Mouse (Mus musculus) retina, embryonic 14.5 days (tissue): ENCODE measurements around the gene Pipox.
A peak's percentile ranks its signal among the peaks of the same experiment; 100 is the strongest.

Experiments
- DNase-seq: peaks from one replicate; pipeline ENCODE4 v3.0.0-alpha.2; 2015; ENCODE audit warnings: low spot score

The Pipox gene

GRCm38 (mm10) chr11:77893787-77894718, at the start of gene Pipox:
Gene Pipox, minus strand, starts transcription at chr11:77894096.
- DNase-seq, result peak; percentile 91

- DNase-seq, result no peak
Observed at GRCm38 (mm10) chr11:77942230-77942629, 48.3 kb upstream of the Pipox start.

DNA sequence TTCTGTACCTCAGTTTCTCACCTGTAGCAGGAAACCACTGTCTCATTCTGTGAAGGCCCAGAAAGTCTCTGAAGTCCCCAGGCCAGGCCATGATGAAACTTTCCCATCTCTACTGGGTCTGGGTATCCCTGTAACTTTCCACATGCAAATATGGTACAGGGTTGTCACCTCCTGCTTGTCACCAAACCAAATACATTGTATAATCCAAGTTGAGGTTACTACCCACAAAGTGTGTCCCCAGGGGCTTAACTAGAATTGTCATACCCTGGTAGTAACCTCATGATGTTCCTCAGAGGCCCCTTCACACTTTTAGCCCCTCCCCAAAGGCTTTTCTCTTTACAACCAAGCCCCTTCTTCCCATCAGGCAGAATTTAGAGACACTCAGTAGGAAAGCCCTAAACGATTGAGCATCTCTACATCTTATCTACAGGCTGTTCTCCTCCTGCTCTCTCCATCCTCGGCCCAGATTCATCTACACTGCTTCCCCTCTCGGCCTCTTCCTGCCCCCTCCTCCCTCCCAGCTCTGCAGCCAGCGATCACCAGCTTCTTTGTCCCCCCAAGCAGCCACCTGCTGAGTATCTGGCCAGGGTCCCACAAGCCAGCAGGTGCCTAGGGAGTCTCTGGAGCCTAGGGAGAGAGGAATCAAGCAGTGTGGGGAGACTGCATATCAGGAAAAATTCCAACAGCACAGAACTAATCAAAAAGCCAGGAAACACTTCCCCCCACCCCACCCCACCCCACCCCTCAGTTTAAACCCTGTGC, 43.9 kb upstream of the Pipox start:
- no peak for DNase-seq

DNA sequence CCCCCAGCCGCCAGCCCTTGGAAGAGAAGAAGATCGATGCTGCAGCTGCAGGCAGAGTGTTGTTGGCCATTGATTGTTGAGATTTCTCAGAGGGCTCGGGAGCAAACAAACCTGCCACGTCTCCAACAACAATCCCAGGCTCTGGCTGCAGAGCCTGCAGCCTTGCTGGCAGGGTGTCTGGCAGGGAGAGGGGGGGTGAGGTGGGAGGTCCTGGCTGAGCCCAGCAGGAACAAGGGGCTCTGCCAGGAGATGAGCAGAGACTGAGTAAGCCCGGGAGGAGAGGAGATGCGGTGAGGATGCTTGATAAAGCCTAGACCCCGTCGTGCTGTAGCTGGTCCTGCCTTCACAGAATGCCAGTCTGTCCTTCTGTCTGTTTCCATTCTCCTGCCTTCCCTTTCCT, 43.0 kb upstream of the Pipox start:
- DNase-seq, result no peak

DNA sequence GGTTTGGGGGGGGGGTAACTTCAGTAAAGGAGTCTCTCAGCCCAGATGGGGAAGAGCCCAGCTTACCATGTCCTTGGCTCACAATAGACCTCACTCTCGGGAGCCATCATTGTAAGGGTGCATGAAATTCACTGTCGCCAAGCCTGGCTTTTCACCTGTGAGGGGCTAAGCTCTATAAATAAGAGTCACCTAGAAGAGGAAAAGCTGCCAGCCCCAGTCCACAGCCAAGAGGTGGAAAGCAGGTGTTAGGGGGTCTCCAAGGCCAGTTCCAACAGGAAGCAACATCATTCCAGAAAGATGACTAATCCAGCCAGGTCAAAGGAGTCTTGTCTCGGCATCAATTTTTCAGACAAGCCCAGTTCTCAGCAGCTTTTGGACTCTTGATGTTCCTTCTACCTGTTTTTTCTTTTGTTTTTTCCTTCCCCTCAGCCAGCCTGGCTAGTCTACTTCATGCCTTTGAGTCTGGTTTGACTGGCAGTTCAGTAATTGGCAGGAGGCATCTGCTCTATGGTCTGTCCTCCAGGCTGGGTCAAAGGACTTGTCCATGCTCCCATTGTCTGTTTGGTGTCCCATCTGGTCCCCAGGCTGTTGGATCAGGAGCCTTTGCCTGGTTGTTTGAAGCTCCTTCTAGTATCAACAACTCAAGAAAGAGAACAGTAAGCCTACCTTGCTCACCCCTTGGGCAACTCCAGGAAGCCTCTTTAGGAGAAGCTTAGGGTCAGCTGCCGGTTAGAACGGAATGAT, 40.8 kb upstream of the Pipox start:
- DNase-seq, result no peak

- DNase-seq, result peak; percentile 52
Observed at GRCm38 (mm10) chr11:77934111-77934521, 40.2 kb upstream of the Pipox start.

GRCm38 (mm10) chr11:77932576-77932975, 38.7 kb upstream of the Pipox start:
- no peak for DNase-seq

DNA sequence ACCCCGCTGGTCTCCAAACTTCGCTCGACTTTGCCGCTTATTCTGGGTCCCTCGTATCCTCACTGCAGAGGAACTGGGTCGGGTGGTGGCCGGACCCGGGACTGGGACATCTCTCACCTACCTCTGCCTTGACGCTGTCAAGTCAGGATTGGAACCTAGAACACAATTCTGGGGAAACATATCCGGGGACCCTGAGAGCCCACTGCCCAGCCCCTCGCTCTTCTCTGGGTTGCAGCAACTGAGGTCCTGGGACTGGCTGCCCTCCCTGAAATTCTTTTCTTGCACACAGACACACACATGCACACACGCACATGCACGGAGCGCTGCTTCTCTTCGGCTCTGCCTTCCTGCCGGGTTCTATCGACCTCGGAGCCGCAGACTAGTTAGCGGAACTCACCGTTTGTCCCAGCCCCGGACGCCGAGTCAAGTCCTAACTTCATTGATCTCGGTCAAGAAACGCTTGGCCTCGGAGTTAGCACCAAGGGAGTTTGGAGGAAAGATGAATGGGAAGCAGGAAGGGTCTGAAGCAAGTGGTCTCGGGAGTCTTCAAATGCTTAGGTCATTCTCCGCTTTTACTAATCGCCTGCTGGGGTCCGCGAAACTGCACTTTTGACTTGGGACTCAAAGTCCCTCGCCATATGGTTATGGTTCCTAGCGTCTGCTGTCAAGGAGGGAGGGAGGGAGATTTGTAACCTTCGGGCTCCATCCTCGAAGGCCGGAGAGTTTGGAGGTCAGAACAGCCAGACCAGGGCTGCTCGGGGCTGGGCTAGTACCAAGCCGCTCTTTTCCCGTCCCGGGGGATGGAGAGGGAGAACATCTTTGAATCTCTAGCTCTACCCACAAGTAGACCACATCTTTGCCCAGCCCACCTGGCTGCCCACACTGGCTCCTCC, 37.9 kb upstream of the Pipox start:
- peak; percentile 24 for DNase-seq

DNA sequence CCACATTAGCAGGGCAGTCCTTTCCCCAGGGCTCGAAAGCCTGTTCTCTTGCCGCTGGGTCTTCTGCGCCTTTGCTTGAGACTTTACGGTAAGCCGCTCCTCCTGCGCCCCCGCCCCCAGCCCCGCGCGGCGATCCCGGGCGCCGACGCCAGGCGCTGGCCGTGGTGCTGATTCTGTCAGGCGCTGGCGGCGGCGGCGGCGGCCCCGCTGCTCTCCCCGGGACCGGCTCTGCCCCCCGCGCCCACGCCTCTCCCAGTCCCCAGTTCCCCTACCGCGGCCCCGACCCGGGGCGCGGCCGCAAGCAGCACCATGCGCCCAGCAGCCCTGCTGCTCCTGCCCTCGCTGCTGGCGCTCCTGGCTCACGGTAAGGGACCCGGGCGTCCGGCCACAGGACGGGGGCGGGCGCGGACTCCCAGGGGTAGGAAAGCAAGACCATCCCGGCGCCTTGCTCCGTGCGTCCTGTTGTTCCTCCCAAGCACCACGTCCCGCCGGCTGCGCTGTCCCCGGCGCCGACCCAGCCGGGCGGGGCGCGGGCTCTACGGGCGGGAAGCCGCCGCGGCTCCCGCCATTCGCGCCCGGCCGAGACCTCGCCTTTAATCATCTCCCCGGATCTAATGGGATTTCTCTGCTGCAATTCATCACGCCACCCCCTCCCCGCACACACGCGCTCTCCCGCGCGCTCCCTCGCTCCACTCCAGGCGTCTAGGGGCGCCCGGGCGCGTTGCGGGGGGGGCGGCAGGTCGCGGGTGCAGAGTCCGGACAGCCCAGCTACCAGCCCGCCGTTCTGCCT, 37.0 kb upstream of the Pipox start, which contains the start of gene Sez6:
Gene Sez6 (plus strand): TSS at position 50 of the 790 bp plus-strand sequence.
- DNase-seq, result peak; percentile 88

GRCm38 (mm10) chr11:77927837-77928236, 33.9 kb upstream of the Pipox start:
- no peak for DNase-seq

DNA sequence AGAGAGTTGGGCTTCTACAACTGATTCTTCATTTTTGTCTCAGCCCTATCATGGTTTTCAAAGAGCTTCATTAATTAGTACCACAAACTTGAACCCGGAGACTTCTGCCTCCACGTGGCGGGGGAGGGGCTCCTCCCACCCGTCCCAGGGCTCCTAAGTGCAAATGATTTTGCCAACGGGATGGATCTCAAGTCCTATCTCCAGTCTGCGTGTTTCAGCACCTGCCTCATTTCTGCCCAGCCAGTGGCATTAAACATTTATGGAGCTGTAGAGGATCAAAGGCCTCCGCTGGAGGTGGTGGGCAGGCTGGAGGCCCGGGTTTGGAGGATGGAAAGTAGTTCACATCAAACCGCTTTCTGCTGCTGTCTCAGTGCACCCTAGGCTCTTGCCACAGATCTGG, 32.8 kb upstream of the Pipox start:
- DNase-seq, result no peak

DNA sequence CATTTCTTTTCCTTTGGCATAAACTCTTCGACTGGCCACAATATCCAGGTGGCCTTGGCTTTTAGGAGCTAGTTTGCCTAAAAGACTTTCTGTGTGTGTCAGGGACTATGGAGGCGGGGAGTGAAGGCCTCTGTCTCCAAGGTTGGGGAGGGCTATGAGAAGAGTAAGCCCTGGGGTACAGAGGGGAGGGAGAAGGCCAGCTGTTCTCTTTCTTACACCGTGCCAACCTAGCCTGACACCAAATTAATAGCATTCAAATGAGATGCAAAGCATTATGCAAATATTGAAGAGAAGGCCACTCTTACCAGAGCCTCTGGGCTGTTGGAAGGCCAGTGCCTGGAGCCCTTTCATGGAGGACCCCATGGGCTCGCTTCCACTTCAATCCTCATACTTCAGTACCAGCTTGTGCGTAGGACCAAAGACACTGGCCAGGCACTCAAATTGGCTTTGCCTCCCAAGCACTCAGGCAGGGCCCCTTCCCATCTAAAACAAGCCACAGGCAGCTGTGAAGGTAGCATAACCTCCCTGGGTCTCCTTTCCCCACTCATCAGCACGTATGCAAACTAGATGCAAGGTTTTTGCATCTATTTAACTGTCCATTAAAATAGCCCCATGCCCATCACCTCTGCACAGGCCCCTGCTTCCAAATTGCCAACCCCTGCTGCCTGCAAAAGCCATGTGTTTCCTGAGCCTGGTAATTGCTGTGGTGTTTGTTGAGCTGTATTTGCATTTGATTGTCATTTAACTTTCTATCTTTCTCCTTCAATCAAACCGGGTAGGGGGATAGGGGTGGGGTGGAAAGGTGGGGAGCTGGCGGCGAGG, 32.2 kb upstream of the Pipox start:
- DNase-seq, result no peak

DNA sequence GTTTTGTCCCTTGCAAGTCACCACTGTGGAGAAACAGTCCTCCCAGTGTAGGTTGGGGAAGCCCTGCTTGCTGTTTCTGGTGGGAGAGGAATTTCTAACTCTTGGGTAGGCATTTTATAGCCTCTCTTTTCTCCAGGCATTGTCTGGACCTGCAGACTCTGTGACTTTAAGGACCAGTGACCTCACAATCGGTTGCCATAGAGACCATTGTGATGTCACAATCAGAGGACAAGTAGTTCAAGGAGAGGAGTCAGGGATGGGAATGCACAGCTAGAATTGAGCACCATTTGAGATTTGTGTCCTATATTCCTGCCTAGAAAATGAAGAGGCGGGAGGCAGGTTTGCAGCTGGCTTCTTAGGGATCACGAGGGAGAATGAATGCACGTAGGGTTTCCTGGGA, 29.4 kb upstream of the Pipox start:
- no peak for DNase-seq

DNA sequence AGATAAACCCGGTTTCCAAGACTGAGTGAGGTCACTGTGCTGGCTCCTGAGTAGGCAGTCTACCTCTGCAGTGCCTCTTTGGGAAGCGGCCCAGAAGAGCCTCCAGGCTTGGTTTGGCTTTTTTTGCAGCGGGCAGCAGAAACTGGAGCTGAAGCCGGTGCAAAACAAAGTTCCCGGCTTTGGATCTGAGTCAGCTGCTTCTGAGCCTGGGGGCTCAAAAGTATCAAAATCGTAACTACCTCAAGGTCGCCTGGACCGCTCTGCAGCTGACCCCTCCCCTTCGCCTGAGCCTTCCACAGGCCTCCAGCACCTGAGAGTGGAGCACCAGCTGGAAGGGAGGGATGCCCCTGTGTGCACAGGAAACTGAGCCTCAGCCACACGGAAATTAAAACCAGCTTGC, 23.3 kb upstream of the Pipox start:
- no peak for DNase-seq

GRCm38 (mm10) chr11:77916741-77917140, 22.8 kb upstream of the Pipox start:
- DNase-seq, result no peak

GRCm38 (mm10) chr11:77914598-77915260, 20.8 kb upstream of the Pipox start:
- no peak for DNase-seq

DNA sequence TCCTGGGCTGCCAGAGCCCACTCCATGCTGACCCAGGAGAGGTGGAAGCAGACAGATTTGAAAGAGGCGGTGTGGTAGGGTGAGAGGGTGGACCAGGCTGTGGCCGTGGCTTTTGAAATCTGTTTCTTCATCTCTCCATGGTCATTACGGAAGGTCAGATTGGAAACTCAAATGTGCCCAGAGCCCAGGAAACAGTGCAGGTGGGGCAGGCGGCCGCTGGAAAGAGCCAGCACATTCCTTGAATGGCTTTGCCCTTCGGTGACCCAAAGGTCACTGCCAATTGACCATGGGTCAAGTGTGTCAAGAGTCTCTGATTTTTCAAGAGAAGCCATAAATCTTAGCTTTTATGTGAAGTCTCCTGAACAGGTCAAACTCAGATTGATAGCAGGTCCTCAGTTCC, 19.6 kb upstream of the Pipox start:
- DNase-seq, result no peak

DNA sequence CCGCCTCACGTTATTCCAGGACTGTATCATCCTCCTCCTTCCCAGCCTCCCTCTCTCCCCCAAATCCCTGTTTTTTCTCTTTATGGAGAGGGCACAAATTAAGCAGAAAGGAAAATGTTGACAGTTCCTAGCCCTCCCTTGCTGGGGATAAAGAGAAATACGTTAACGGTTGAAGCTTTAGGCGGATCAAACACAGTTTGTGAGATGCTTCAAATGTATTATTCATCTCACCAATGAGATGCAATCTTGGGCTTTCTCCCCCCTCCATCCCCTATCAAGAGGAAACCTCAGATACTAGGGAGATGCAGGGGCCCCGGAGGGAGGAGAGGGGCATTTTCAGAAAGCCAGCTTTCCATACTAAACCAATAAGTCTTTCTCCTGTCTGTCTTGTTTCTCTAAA, 15.9 kb upstream of the Pipox start:
- no peak for DNase-seq

DNA sequence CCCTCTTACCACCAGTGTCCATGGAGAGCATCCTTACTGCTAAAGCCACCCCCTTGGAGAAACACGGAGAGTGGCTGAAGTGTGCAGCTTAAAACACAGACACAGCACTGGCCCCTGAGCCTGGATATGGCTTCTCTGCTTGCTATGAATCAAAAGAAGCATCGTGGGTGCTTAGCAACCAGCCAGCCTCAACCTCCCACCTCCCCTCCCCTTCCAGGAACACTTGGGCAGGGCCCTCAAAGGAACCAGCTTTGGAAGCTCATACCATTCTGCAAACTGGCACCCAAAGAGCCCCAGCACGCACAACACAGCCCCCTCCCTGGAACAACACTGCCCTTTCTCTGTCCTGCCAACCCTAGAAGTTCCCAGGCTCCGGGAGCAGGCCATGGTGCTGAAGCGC, 15.5 kb upstream of the Pipox start:
- DNase-seq, result no peak
